Mouse (Mus musculus): Measurements from ENCODE around the gene Hemgn. TPM values are rescaled to one million over a fixed set of nuclear protein-coding genes. Genes with fewer than 3 reads are reported as not detected.
A peak's percentile ranks its signal among the peaks of the same experiment; 100 is the strongest.

The Hemgn gene
- polyA plus RNA-seq, 1 experiment from 2014 or later = 0.78 TPM

DNA sequence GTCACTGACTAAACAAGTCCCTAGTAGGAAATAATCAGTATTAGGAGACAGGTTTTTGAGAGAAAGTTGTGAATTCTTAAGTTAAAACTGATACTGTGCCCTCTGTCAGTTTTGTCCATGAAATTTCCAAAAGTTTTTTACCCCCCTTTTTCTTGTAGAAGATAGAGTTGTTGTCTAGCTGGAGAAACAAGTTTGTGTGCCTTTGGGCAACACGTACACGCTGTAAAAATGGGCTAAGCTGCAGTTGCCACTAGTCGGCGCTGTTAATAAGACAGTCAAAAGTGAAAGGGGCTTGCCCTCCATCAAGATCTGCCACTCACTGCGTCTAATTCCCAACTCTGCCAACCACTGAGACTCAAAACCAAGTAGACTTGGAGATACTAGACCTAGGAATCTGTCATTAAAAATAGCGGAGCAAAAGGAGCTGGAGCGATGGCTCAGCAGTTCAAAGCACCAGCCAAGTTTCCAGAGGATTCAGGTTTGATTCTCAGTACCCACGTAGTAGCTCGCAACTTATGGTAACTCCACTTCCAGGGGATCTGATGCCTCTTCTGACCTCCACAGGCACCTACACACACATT, 22.8 kb downstream of the Hemgn start:
- H3K36me3 ChIP-seq (ENCODE audit: control insufficient read depth, insufficient read depth, low read length) = peaks cover 4% of the 10 kb centered on the region; the same call in 1 of the 2 replicates
- H3K4me3 ChIP-seq (ENCODE audit: low read depth, low read length) = peak overlapping the region; percentile 71
- H3K4me1 ChIP-seq (replicated peaks; ENCODE audit: control insufficient read depth, insufficient read depth) = no peaks in the 10 kb centered on the region
- no peak for ATAC-seq (ENCODE audit: low FRiP score, low TSS enrichment)
- H3K27me3 ChIP-seq (ENCODE audit: control insufficient read depth, insufficient read depth, low read length) = no peaks in the 10 kb centered on the region
- peak; percentile 84 for DNase-seq (ENCODE audit: low spot score)
- H3K27ac ChIP-seq (replicated peaks) = no peak overlapping the region
- H3K9ac ChIP-seq (ENCODE audit: low read length) = no peak overlapping the region
- H3K9me3 ChIP-seq (ENCODE audit: control insufficient read depth, low read length) = no peaks in the 10 kb centered on the region
- 24% methylated on average over 9 of the region's 9 CpGs for WGBS
- TF ChIP-seq CTCF (IDR thresholded peaks at IDR 0.05; ENCODE audit: low read depth) (peak; percentile 87), EP300 (optimal IDR thresholded peaks at IDR 0.05) (peak; percentile 21)
- H3K4me2 ChIP-seq (replicated peaks; ENCODE audit: low read depth) = peak overlapping the region; percentile 72

DNA sequence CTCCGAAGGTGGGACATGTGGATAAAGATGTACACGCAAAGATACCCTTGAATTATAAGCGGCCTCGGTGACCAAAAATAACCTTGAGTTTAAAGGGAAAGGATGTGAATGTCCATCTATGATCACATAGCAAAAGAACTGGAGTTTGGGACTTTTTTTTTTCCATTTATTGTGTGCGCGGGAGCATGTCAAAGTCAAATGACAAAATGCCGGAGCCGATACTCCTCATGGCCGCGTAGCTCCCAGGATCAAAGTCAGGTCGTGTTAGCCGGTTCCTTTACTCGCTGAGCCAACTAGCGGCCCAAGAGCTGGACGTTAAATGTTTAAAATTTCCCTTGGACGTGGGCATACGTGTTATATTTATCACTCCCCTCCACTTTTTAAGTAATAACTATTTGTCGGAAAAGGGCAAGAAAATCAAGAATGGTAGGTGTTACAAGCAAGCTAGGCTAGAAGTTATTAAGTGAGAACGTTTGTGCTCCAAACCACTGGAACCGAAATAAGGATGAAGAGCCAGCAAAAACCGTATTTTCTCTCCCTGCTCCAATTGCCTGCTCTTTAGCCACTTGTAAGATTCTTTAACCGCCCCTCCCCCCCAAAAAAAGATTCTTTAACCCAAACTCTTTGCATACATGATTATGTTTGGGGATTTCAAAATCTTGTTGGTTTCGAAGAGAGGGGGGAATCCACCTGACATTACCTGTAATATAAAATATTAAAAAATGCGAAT, 23.5 kb downstream of the Hemgn start:
- TF ChIP-seq EP300 (optimal IDR thresholded peaks at IDR 0.05) = no peak
- peak; percentile 29; the same call in 1 of the 2 replicates for TF ChIP-seq CTCF (IDR thresholded peaks at IDR 0.05; ENCODE audit: low read depth)
- WGBS = 2% methylated on average over 24 of the region's 24 CpGs

GRCm38 (mm10) chr4:46389013-46389611, 24.2 kb downstream of the Hemgn start, which contains the start of gene Trmo:
Gene Trmo, minus strand, starts transcription at chr4:46389437.
- DNase-seq (ENCODE audit: low spot score) (peak; percentile 94), ATAC-seq (ENCODE audit: low FRiP score, low TSS enrichment) (peak; percentile 94)
- peak within 1 kb of the TSS; percentile 71 for H3K4me3 ChIP-seq (ENCODE audit: low read depth, low read length)
- H3K27me3 ChIP-seq (ENCODE audit: control insufficient read depth, insufficient read depth, low read length) = no peaks in the 10 kb centered on the region
- no peaks in the 10 kb centered on the region for H3K9me3 ChIP-seq (ENCODE audit: control insufficient read depth, low read length)
- TF ChIP-seq CTCF (IDR thresholded peaks at IDR 0.05; ENCODE audit: low read depth) = 0 out of 2 replicates have a peak, but pooled peaks have one; percentile 4
- TF ChIP-seq EP300 (optimal IDR thresholded peaks at IDR 0.05) = no peak
- peak within 1 kb of the TSS; percentile 79 for H3K9ac ChIP-seq (ENCODE audit: low read length)
- peaks cover 4% of the 10 kb centered on the region; the same call in 1 of the 2 replicates for H3K36me3 ChIP-seq (ENCODE audit: control insufficient read depth, insufficient read depth, low read length)
- no peaks in the 10 kb centered on the region for H3K4me1 ChIP-seq (replicated peaks; ENCODE audit: control insufficient read depth, insufficient read depth)
- H3K27ac ChIP-seq (replicated peaks) = peak within 1 kb of the TSS; percentile 93
- under 1% methylated on average over 56 of the region's 56 CpGs for WGBS
- H3K4me2 ChIP-seq (replicated peaks; ENCODE audit: low read depth) = peak within 1 kb of the TSS; percentile 72

More for the DNA sequence above, 23.5 kb downstream of the Hemgn start:
- peak overlapping the region; percentile 93 for H3K27ac ChIP-seq (replicated peaks)
- DNase-seq (ENCODE audit: low spot score) (peak; percentile 50), ATAC-seq (ENCODE audit: low FRiP score, low TSS enrichment) (no peak)
- H3K27me3 ChIP-seq (ENCODE audit: control insufficient read depth, insufficient read depth, low read length) = no peaks in the 10 kb centered on the region
- H3K4me1 ChIP-seq (replicated peaks; ENCODE audit: control insufficient read depth, insufficient read depth) = no peaks in the 10 kb centered on the region
- no peaks in the 10 kb centered on the region for H3K9me3 ChIP-seq (ENCODE audit: control insufficient read depth, low read length)
- peak overlapping the region; percentile 72 for H3K4me2 ChIP-seq (replicated peaks; ENCODE audit: low read depth)
- peak overlapping the region; percentile 71 for H3K4me3 ChIP-seq (ENCODE audit: low read depth, low read length)
- peaks cover 4% of the 10 kb centered on the region; the same call in 1 of the 2 replicates for H3K36me3 ChIP-seq (ENCODE audit: control insufficient read depth, insufficient read depth, low read length)
- peak overlapping the region; percentile 79 for H3K9ac ChIP-seq (ENCODE audit: low read length)

- peak overlapping the region; percentile 71 for H3K4me3 ChIP-seq (ENCODE audit: low read depth, low read length)
- H3K27me3 ChIP-seq (ENCODE audit: control insufficient read depth, insufficient read depth, low read length) = no peaks in the 10 kb centered on the region
- ATAC-seq (ENCODE audit: low FRiP score, low TSS enrichment) (no peak), DNase-seq (ENCODE audit: low spot score) (no peak)
- H3K36me3 ChIP-seq (ENCODE audit: control insufficient read depth, insufficient read depth, low read length) = peaks cover 4% of the 10 kb centered on the region; the same call in 1 of the 2 replicates
- WGBS = 12% methylated on average over 5 of the region's 5 CpGs
- H3K9me3 ChIP-seq (ENCODE audit: control insufficient read depth, low read length) = no peaks in the 10 kb centered on the region
- TF ChIP-seq EP300 (optimal IDR thresholded peaks at IDR 0.05) (no peak), CTCF (IDR thresholded peaks at IDR 0.05; ENCODE audit: low read depth) (no peak)
- peak overlapping the region; percentile 79 for H3K9ac ChIP-seq (ENCODE audit: low read length)
- no peaks in the 10 kb centered on the region for H3K4me1 ChIP-seq (replicated peaks; ENCODE audit: control insufficient read depth, insufficient read depth)
- peak overlapping the region; percentile 93 for H3K27ac ChIP-seq (replicated peaks)
- peak overlapping the region; percentile 72 for H3K4me2 ChIP-seq (replicated peaks; ENCODE audit: low read depth)
Measured at GRCm38 (mm10) chr4:46388556-46388955, 24.8 kb downstream of the Hemgn start.

DNA sequence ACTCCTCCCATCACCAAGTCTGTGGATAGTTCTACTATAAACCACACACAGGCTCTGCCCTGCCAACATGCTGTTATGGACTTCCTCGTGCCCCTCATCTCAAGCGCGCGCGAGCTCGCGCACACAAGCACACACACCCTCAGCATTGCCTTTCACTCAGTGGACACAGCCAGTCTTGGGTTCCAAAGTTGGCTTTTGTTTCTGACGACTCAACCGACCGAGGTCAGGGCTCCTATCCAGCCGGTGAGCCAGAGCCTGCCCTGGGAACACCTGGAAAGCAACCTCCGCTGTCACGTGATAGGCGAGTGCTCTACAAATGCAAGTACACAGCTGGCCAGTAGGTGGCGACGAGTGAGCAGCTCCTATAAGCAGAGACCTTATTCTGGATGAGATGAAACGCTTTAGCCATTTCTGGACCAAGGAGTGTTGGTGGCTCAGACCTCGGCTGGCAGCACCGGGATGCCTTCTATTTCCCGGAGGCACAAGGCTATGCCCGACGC, 38.4 kb downstream of the Hemgn start:
- no peaks in the 10 kb centered on the region for H3K4me1 ChIP-seq (replicated peaks; ENCODE audit: control insufficient read depth, insufficient read depth)
- H3K27ac ChIP-seq (replicated peaks) = no peak overlapping the region
- TF ChIP-seq EP300 (optimal IDR thresholded peaks at IDR 0.05) (no peak), CTCF (IDR thresholded peaks at IDR 0.05; ENCODE audit: low read depth) (peak; percentile 96)
- H3K36me3 ChIP-seq (ENCODE audit: control insufficient read depth, insufficient read depth, low read length) = peaks cover 9% of the 10 kb centered on the region; the same call in 1 of the 2 replicates
- 20% methylated on average over 22 of the region's 22 CpGs for WGBS
- H3K9ac ChIP-seq (ENCODE audit: low read length) = no peak overlapping the region
- H3K4me2 ChIP-seq (replicated peaks; ENCODE audit: low read depth) = peak overlapping the region; percentile 53
- H3K27me3 ChIP-seq (ENCODE audit: control insufficient read depth, insufficient read depth, low read length) = no peaks in the 10 kb centered on the region
- no peaks in the 10 kb centered on the region for H3K9me3 ChIP-seq (ENCODE audit: control insufficient read depth, low read length)
- ATAC-seq (ENCODE audit: low FRiP score, low TSS enrichment) (peak; percentile 80), DNase-seq (ENCODE audit: low spot score) (peak; percentile 87)
- peak overlapping the region; percentile 28 for H3K4me3 ChIP-seq (ENCODE audit: low read depth, low read length)
